ENCODE assay signal across 12 mouse cellular contexts in genomic region chr4:89474836-89475541, GRCm38 (mm10).
A peak's percentile ranks its signal among the peaks of the same experiment; 100 is the strongest.
DNase-seq lines count a peak whose midpoint lies in the region; ATAC-seq and TF ChIP-seq lines count a peak whose summit lies in the region.
"Had no signal": no experiment of that assay in that cellular context is flagged by ENCODE, and none has a peak within 500 bp of the region (broad histone marks: within the 10 kb centered on the region; RNA-seq: fewer than 3 reads in every experiment).

No protein-coding gene starts in this region.

- no peaks in the 10 kb centered on the region for H3K36me3 ChIP-seq in kidney, postnatal 0 days (ENCODE audit: insufficient read depth, low read length)
- H3K36me3 ChIP-seq in limb, embryonic 15.5 days, result no peaks in the 10 kb centered on the region
- no peaks in the 10 kb centered on the region for H3K36me3 ChIP-seq in stomach, embryonic 14.5 days (ENCODE audit: control insufficient read depth, insufficient read depth, low read length)
- H3K36me3 ChIP-seq: hindbrain, embryonic 12.5 days; midbrain, embryonic 15.5 days; stomach, embryonic 15.5 days had no signal

- TF ChIP-seq CTCF in kidney, postnatal 0 days (IDR thresholded peaks at IDR 0.05; ENCODE audit: low read depth), result no peak

- H3K4me1 ChIP-seq in kidney, postnatal 0 days (replicated peaks; ENCODE audit: insufficient read depth, low read length), result no peaks in the 10 kb centered on the region
- peaks cover 7% of the 10 kb centered on the region; the same call in 1 of the 2 replicates for H3K4me1 ChIP-seq in limb, embryonic 15.5 days
- 0 out of 2 replicates have a peak, but pooled peaks cover 3% of the 10 kb centered on the region for H3K4me1 ChIP-seq in stomach, embryonic 14.5 days (ENCODE audit: control insufficient read depth, insufficient read depth, low read length)

- no peak overlapping the region for H3K4me3 ChIP-seq in kidney, postnatal 0 days (replicated peaks; ENCODE audit: low read depth, low read length)
- no peak overlapping the region for H3K4me3 ChIP-seq in limb, embryonic 15.5 days
- H3K4me3 ChIP-seq in stomach, embryonic 14.5 days (ENCODE audit: low read depth, low read length), result no peak overlapping the region
- H3K4me3 ChIP-seq: hindbrain, embryonic 12.5 days; midbrain, embryonic 15.5 days; stomach, embryonic 15.5 days had no signal

- H3K9me3 ChIP-seq in kidney, postnatal 0 days (replicated peaks; ENCODE audit: low read length), result no peaks in the 10 kb centered on the region
- no peaks in the 10 kb centered on the region for H3K9me3 ChIP-seq in limb, embryonic 15.5 days
- H3K9me3 ChIP-seq in stomach, embryonic 14.5 days (ENCODE audit: control insufficient read depth, low read depth, low read length), result no peaks in the 10 kb centered on the region
- H3K9me3 ChIP-seq: hindbrain, embryonic 12.5 days; midbrain, embryonic 15.5 days; stomach, embryonic 15.5 days had no signal

- no peaks in the 10 kb centered on the region for H3K27me3 ChIP-seq in kidney, postnatal 0 days (ENCODE audit: insufficient read depth, low read length)
- no peaks in the 10 kb centered on the region for H3K27me3 ChIP-seq in limb, embryonic 15.5 days
- no peaks in the 10 kb centered on the region for H3K27me3 ChIP-seq in stomach, embryonic 14.5 days (ENCODE audit: control insufficient read depth, insufficient read depth, low read length)
- H3K27me3 ChIP-seq: hindbrain, embryonic 12.5 days; midbrain, embryonic 15.5 days; stomach, embryonic 15.5 days had no signal

- no peak overlapping the region for H3K4me2 ChIP-seq in kidney, postnatal 0 days (ENCODE audit: low read length)
- H3K4me2 ChIP-seq in limb, embryonic 15.5 days, result no peak overlapping the region
- no peak overlapping the region for H3K4me2 ChIP-seq in stomach, embryonic 14.5 days (replicated peaks; ENCODE audit: low read depth, low read length)
- H3K4me2 ChIP-seq: hindbrain, embryonic 12.5 days; midbrain, embryonic 15.5 days; stomach, embryonic 15.5 days had no signal

- intact Hi-C loops in heart, postnatal 36 days (cut with DNase I), result loop anchor here (5.0 kb wide), 2 partner anchors 47 to 183 kb away; partner anchors contain the start of gene Cdkn2a

- DNase-seq in kidney, postnatal 0 days (ENCODE audit: low spot score), result peak; percentile 49
- DNase-seq in kidney, postnatal 36 days, result no peak
- DNase-seq in c-Kit-positive CD71-positive TER-119-negative erythroid progenitor cells, embryonic 14.5 days (ENCODE audit: low read depth), result peak; percentile 52
- no peak for DNase-seq in heart, postnatal 36 days
- DNase-seq in ovary, adult 18-20 months (ENCODE audit: low spot score), result no peak
- DNase-seq: cerebellum, postnatal 25 days; kidney, postnatal 25 days had no signal

- no peak overlapping the region for H3K27ac ChIP-seq in kidney, postnatal 0 days
- peak overlapping the region; percentile 18; the same call in 1 of the 2 replicates for H3K27ac ChIP-seq in limb, embryonic 15.5 days
- no peak overlapping the region for H3K27ac ChIP-seq in stomach, embryonic 14.5 days (ENCODE audit: low read length)
- H3K27ac ChIP-seq: hindbrain, embryonic 12.5 days; midbrain, embryonic 15.5 days; stomach, embryonic 15.5 days had no signal

- H3K9ac ChIP-seq in kidney, postnatal 0 days (ENCODE audit: low read depth, low read length), result no peak overlapping the region
- H3K9ac ChIP-seq in limb, embryonic 15.5 days, result no peak overlapping the region
- no peak overlapping the region for H3K9ac ChIP-seq in stomach, embryonic 14.5 days (replicated peaks; ENCODE audit: low read depth, low read length)
- H3K9ac ChIP-seq: hindbrain, embryonic 12.5 days; midbrain, embryonic 15.5 days; stomach, embryonic 15.5 days had no signal

- WGBS in kidney, postnatal 0 days, result 27% methylated on average over 7 of the region's 7 CpGs
- 32% methylated on average over 7 of the region's 7 CpGs for whole genome bisulfite sequencing in limb, embryonic 15.5 days
- 39% methylated on average over 7 of the region's 7 CpGs for WGBS in stomach, embryonic 14.5 days

- ATAC-seq in kidney, postnatal 0 days (replicated peaks; ENCODE audit: low FRiP score, low read depth), result 0 out of 2 replicates have a peak, but pooled peaks have one; percentile 29
- no peak for ATAC-seq in limb, embryonic 15.5 days (ENCODE audit: insufficient number of reproducible peaks, low FRiP score, low TSS enrichment, low read depth)
- ATAC-seq in stomach, embryonic 14.5 days (ENCODE audit: insufficient number of reproducible peaks, insufficient read depth, low FRiP score, low read depth), result peak; percentile 65; the same call in 1 of the 2 replicates
- ATAC-seq: midbrain, embryonic 15.5 days had no signal

Comparison
In these comparisons a context has a peak if more than half of its experiments do, and no peak if none do; other contexts are left out.
1. DNase-seq: peak in kidney, postnatal 0 days (single experiment) and c-Kit-positive CD71-positive TER-119-negative erythroid progenitor cells, embryonic 14.5 days (single experiment); none in kidney, postnatal 36 days (0 of 2), heart, postnatal 36 days (0 of 2) and ovary, adult 18-20 months (single experiment).